Mouse (Mus musculus) G1E (cell line): ENCODE results near the gene Tom1.

Experiments
- CTCF ChIP-seq: IDR thresholded peaks from 2 replicates; pipeline ENCODE4 v1.5.1; 2012; ENCODE audit warnings: low read depth, low read length, inconsistent platforms, mixed read lengths
- GATA2 ChIP-seq: IDR thresholded peaks from 2 replicates; pipeline ENCODE4 v1.6.1; 2012; ENCODE audit warnings: low read depth, low read length, inconsistent platforms, borderline replicate concordance
- TAL1 ChIP-seq: conservative IDR thresholded peaks from 2 replicates; pipeline ENCODE4 v1.6.1; 2012; ENCODE audit warnings: low read depth, low read length, inconsistent platforms, mixed read lengths

DNA sequence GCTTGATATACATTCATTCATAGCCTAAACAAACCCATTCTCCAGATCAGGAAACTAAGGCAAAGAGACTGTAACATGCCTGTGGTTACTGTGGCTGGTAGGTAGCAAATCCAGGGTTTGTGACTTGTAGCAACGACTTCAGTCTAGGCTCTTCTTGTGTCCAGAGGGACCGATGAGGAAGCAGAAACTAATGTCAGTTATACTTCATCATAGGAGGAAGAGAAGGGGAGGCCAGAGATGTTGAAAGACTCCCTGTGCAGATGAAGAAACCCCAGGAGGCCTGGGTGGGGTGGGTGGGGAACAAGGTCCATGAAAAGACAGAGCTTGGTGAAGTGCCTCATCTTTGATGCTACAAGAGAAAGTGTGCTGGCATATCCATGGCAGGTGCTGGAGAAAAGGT is 22.2 kb downstream of the Tom1 start:
- TF ChIP-seq CTCF (no peak), GATA2 (no peak), TAL1 (no peak)
